Mouse (Mus musculus) left cerebral cortex, adult 8-10 months (tissue): ENCODE results near the gene Ubl4a. TPM values are rescaled to one million over a fixed set of nuclear protein-coding genes. Genes with fewer than 3 reads are reported as not detected.
"Not testable (repeated sequence)": the region's sequence is repeated elsewhere in the genome, so short reads cannot be mapped to it uniquely, and the experiment has no call there.

Experiments used
- DNase-seq, 2 experiments: peaks; one replicate each; pipeline ENCODE4 v3.0.0; 2022; ENCODE audit warnings: low spot score in 2 of 2
- total RNA-seq, 4 experiments: library from RNA; stranded (reverse); gene quantifications; 2 replicates each; pipeline ENCODE4 v1.2.4; 2022

Gene Ubl4a
- 10 to 100 TPM; 62.8 to 70.3 (median 68.1) TPM for total RNA-seq

GRCm38 (mm10) chrX:74372888-74373549, at the start of gene Ubl4a, which contains the start of gene Slc10a3:
TSS of gene Ubl4a (minus strand) at chrX:74373218.
TSS of gene Slc10a3 (minus strand) at chrX:74373349.
- peak; percentile 57 to 83 for DNase-seq

- peak; percentile 21 to 42 for DNase-seq
Measured at GRCm38 (mm10) chrX:74413377-74413776, 40.4 kb upstream of the Ubl4a start.

GRCm38 (mm10) chrX:74408340-74408739, 35.3 kb upstream of the Ubl4a start:
- no peak for DNase-seq

GRCm38 (mm10) chrX:74400136-74400535, 27.1 kb upstream of the Ubl4a start:
- no peak for DNase-seq

GRCm38 (mm10) chrX:74392535-74393443, 19.8 kb upstream of the Ubl4a start, which contains the start of the genes Fam3a and Ikbkg:
TSS of gene Fam3a (minus strand) at chrX:74393272.
TSS of gene Ikbkg (plus strand) at chrX:74393290.
- peak; percentile 52 to 83 for DNase-seq

- DNase-seq: no peak
Measured at GRCm38 (mm10) chrX:74388153-74388552, 15.1 kb upstream of the Ubl4a start.

- no peak for DNase-seq
Measured at GRCm38 (mm10) chrX:74384451-74384850, 11.4 kb upstream of the Ubl4a start.

GRCm38 (mm10) chrX:74368209-74368909, 4.7 kb downstream of the Ubl4a start:
- DNase-seq: peak in 1 of 2 experiments; percentile 25

- no peak for DNase-seq
Measured at GRCm38 (mm10) chrX:74367512-74367911, 5.5 kb downstream of the Ubl4a start.

- no peak for DNase-seq
Measured at GRCm38 (mm10) chrX:74359171-74359570, 13.8 kb downstream of the Ubl4a start.

- DNase-seq: not testable (repeated sequence)
Measured at GRCm38 (mm10) chrX:74357069-74357468, 15.9 kb downstream of the Ubl4a start.

GRCm38 (mm10) chrX:74353467-74353770, 19.6 kb downstream of the Ubl4a start, which contains the start of gene Lage3:
TSS of gene Lage3 (minus strand) at chrX:74353618.
- DNase-seq: peak; percentile 45 to 66

- DNase-seq: no peak
Measured at GRCm38 (mm10) chrX:74352645-74353466, 20.2 kb downstream of the Ubl4a start.

- no peak for DNase-seq
Measured at GRCm38 (mm10) chrX:74330166-74330930, 42.7 kb downstream of the Ubl4a start.

GRCm38 (mm10) chrX:74329215-74329671, 43.8 kb downstream of the Ubl4a start:
- DNase-seq: no peak

- DNase-seq: peak; percentile 26 to 44
Measured at GRCm38 (mm10) chrX:74328725-74329161, 44.3 kb downstream of the Ubl4a start, which contains the start of gene Plxna3. TSS of gene Plxna3 (plus strand) at chrX:74329066.
